Mouse (Mus musculus) embryonic fibroblast, embryonic 13.5 days (primary cell): ENCODE data around the gene Ankrd52.

Experiments used
- CTCF ChIP-seq: IDR thresholded peaks from 2 replicates; pipeline ENCODE4 v1.5.1; 2011; ENCODE audit warnings: mild to moderate bottlenecking, control low read depth, low read length, moderate library complexity, borderline replicate concordance; ENCODE audit not compliant: insufficient read depth
- POLR2A ChIP-seq: IDR thresholded peaks from 2 replicates; pipeline ENCODE4 v1.6.1; 2011; ENCODE audit warnings: low read depth, mild to moderate bottlenecking, control low read depth, low read length, moderate library complexity

DNA sequence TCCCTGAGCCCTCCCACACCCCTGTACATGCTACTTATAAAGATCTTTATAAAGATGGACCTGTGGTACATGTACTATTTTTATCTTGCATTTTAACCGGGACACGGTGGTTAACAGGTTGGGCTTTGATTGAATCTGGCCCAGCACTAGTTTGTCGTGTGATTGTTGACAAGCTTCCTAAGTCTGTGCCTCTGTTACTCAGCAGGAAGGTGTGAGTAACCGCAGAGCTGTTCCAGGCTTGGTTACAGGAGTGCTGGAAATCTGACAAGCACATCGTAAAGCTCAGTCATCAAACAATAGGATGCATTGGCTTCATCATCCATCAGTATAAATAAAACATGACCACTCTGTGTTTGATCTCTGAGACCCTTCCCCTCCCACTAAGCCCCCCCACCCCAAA lies 45.5 kb downstream of the Ankrd52 start:
- no peak for TF ChIP-seq CTCF
- TF ChIP-seq POLR2A: no peak
